Mouse (Mus musculus): Measurements from ENCODE around the gene Rab3gap1.
A peak's percentile ranks its signal among the peaks of the same experiment; 100 is the strongest.

Gene Rab3gap1

GRCm38 (mm10) chr1:127982268-127982667, 113.7 kb downstream of the Rab3gap1 start:
- no peak for DNase-seq (ENCODE audit: low spot score)

GRCm38 (mm10) chr1:127983274-127983993, 114.9 kb downstream of the Rab3gap1 start:
- no peak for DNase-seq (ENCODE audit: low spot score)

DNA sequence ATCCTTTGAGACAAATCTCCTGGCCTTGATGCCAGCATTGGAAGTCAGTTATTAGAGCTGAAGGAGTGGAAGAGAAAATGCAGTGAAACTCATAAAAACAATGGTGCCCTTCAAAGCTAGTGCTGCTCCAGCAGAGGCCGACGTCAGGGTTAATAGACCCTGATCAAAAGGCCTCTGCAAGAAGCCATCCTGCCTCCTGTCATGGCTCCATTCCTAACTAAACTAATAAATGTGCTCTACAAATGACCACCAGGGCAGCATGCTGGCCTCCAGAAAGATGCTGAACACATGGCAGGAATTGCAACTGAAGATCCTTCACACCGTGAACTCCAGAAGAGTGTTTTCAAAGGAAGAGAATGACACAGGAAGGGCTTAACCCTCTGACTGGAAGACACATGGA, 116.8 kb downstream of the Rab3gap1 start:
- DNase-seq (ENCODE audit: low spot score): peak; percentile 44

- no peak for DNase-seq (ENCODE audit: low spot score)
These were observed 119.7 kb downstream of the Rab3gap1 start for GRCm38 (mm10) chr1:127988246-127988645.

DNA sequence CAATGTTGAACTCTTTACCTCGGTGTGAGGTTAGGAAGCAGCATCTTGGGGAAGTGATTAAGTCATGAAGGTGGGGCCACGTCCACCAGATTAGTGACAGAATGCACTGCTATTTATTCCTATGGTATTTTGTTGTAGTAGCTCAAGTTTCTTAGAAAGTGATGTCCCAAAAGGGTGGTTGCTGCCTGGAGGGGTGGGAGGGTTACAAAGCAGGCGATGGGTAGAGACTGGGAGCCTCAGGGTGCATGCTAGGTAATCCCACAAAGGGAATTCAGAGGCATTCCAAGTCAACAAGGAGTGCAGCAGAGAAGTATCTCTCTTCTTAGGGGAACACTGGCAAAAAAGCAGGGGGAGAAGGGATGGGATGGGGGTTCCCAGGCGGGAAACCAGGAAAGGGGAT, 120.8 kb downstream of the Rab3gap1 start:
- DNase-seq (ENCODE audit: low spot score): no peak

- DNase-seq (ENCODE audit: low spot score): peak; percentile 7
These were observed 121.5 kb downstream of the Rab3gap1 start for GRCm38 (mm10) chr1:127989876-127990731.

Measured in embryo, embryonic 10.5 days (tissue).